Mouse (Mus musculus) neural tube, embryonic 13.5 days (tissue): ENCODE measurements at regions not wholly inside any gene's neighbourhood (a gene's known extent, or its start where the extent isn't known, plus 50 kb on each side); places are given as distances from the start of the nearest gene placed in this dataset.
A peak's percentile ranks its signal among the peaks of the same experiment; 100 is the strongest.

Experiments used
- ATAC-seq: fragments of 200-750 bp; cut with Nextera tagmentation; 2 replicates; pipeline ENCODE4 v1.8.0; 2017; ENCODE audit warnings: low read depth, mild to moderate bottlenecking, moderate TSS enrichment, moderate library complexity
- H3K27ac ChIP-seq: fragments of 300-500 bp; sonication (generic); replicated peaks from 2 replicates; pipeline ENCODE4 v1.5.1; 2015; ENCODE audit warnings: moderate library complexity, mild to moderate bottlenecking, inconsistent platforms
- H3K27me3 ChIP-seq: fragments of 300-500 bp; sonication (generic); 2 replicates; pipeline ENCODE4 v1.6.1; 2015; ENCODE audit warnings: mild to moderate bottlenecking, inconsistent platforms
- H3K36me3 ChIP-seq: fragments of 300-500 bp; sonication (generic); 2 replicates; pipeline ENCODE4 v1.6.1; 2015; ENCODE audit warnings: mild to moderate bottlenecking, inconsistent platforms
- H3K4me1 ChIP-seq: fragments of 300-500 bp; sonication (generic); replicated peaks from 2 replicates; pipeline ENCODE4 v1.6.1; 2015; ENCODE audit warnings: inconsistent platforms
- H3K4me2 ChIP-seq: fragments of 300-500 bp; sonication (generic); 2 replicates; pipeline ENCODE4 v1.6.1; 2015; ENCODE audit warnings: inconsistent platforms, mild to moderate bottlenecking, moderate library complexity
- H3K4me3 ChIP-seq: fragments of 300-500 bp; sonication (generic); 2 replicates; pipeline ENCODE4 v1.5.1; 2015; ENCODE audit warnings: mild to moderate bottlenecking, inconsistent platforms
- H3K9ac ChIP-seq: fragments of 300-500 bp; sonication (generic); 2 replicates; pipeline ENCODE4 v1.6.1; 2015; ENCODE audit warnings: moderate library complexity, mild to moderate bottlenecking, inconsistent platforms
- H3K9me3 ChIP-seq: fragments of 300-500 bp; sonication (generic); 2 replicates; pipeline ENCODE4 v1.6.1; 2016; ENCODE audit warnings: inconsistent platforms
- WGBS: fragments of 180-500 bp; shearing (Covaris S2); methylation state at CpG from one replicate; pipeline ENCODE4 v1.1.7; 2015; 5-methylcytosine and 5-hydroxymethylcytosine counted together

GRCm38 (mm10) chr5:54348820-54349596 lies 350.7 kb downstream of the Stim2 start:
- 53% methylated on average over 8 of the region's 8 CpGs for WGBS
- ATAC-seq, result peak; percentile 37; the same call in 1 of the 2 replicates
- no peak overlapping the region for H3K9ac ChIP-seq
- no peaks in the 10 kb centered on the region for H3K27me3 ChIP-seq
- no peak overlapping the region for H3K4me3 ChIP-seq
- H3K27ac ChIP-seq, result peak overlapping the region; percentile 61
- H3K4me2 ChIP-seq, result no peak overlapping the region
- no peaks in the 10 kb centered on the region for H3K36me3 ChIP-seq
- H3K9me3 ChIP-seq, result no peaks in the 10 kb centered on the region
- peaks cover 17% of the 10 kb centered on the region for H3K4me1 ChIP-seq

- no peaks in the 10 kb centered on the region for H3K27me3 ChIP-seq
- peak; percentile 65; the same call in 1 of the 2 replicates for ATAC-seq
- no peak overlapping the region for H3K9ac ChIP-seq
- H3K4me3 ChIP-seq, result no peak overlapping the region
- H3K9me3 ChIP-seq, result no peaks in the 10 kb centered on the region
- H3K27ac ChIP-seq, result peak overlapping the region; percentile 69
- 39% methylated on average over 5 of the region's 5 CpGs for WGBS
- no peak overlapping the region for H3K4me2 ChIP-seq
- no peaks in the 10 kb centered on the region for H3K36me3 ChIP-seq
- H3K4me1 ChIP-seq, result peaks cover 17% of the 10 kb centered on the region
Observed at GRCm38 (mm10) chr5:54349775-54350332, 351.6 kb downstream of the Stim2 start.

- H3K9ac ChIP-seq, result no peak overlapping the region
- no peak overlapping the region for H3K27ac ChIP-seq
- no peak overlapping the region for H3K4me3 ChIP-seq
- no peak for ATAC-seq
- H3K36me3 ChIP-seq, result no peaks in the 10 kb centered on the region
- 72% methylated on average over 4 of the region's 4 CpGs for WGBS
- no peak overlapping the region for H3K4me2 ChIP-seq
- no peaks in the 10 kb centered on the region for H3K27me3 ChIP-seq
- no peaks in the 10 kb centered on the region for H3K9me3 ChIP-seq
- peaks cover 9% of the 10 kb centered on the region; the same call in 1 of the 2 replicates for H3K4me1 ChIP-seq
Observed at GRCm38 (mm10) chr5:54356105-54356504, 357.8 kb downstream of the Stim2 start.

- Histone ChIP-seq H3K27me3 (no peaks in the 10 kb centered on the region), H3K9ac (no peak overlapping the region), H3K36me3 (no peaks in the 10 kb centered on the region), H3K4me3 (no peak overlapping the region), H3K27ac (no peak overlapping the region), H3K4me1 (peaks cover 9% of the 10 kb centered on the region; the same call in 1 of the 2 replicates), H3K4me2 (no peak overlapping the region), H3K9me3 (no peaks in the 10 kb centered on the region)
- ATAC-seq, result no peak
- 54% methylated on average over 4 of the region's 4 CpGs for WGBS
Observed at GRCm38 (mm10) chr5:54357501-54357900, 359.2 kb downstream of the Stim2 start.

DNA sequence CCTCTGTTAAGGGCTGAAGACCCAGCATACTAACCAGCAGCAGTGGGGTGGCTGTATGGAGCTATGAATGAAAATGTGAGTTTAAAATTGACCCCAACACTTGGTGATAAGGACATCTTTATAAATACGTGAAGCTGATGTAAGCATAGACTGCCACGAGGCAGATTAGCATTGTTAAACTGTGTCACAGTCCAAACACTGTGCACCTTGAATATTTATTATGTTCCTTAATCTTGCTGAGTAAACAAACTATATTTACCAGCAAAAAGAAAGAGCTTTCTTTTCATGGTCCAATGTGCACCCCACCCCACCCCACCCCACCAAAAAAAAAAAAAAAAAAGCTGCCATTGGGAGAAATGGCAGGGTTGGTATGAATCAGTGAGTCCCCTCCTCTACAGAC lies 359.9 kb downstream of the Stim2 start:
- Histone ChIP-seq H3K36me3 (no peaks in the 10 kb centered on the region), H3K9ac (no peak overlapping the region), H3K27me3 (no peaks in the 10 kb centered on the region), H3K9me3 (no peaks in the 10 kb centered on the region), H3K4me1 (peaks cover 9% of the 10 kb centered on the region; the same call in 1 of the 2 replicates), H3K4me2 (no peak overlapping the region), H3K27ac (no peak overlapping the region), H3K4me3 (no peak overlapping the region)
- 79% methylated on average over 2 of the region's 2 CpGs for WGBS
- no peak for ATAC-seq
